Mouse (Mus musculus): ENCODE data around the gene Gpr22. TPM values are rescaled to one million over a fixed set of nuclear protein-coding genes. Genes with fewer than 3 reads are reported as not detected.
A peak's percentile ranks its signal among the peaks of the same experiment; 100 is the strongest.

Gpr22 gene
- polyA plus RNA-seq (2014; fragmentation: Nextera tagmentation; extraction: Ambion mirVana), result 1.8 and 2.2 TPM in 2 replicates

DNA sequence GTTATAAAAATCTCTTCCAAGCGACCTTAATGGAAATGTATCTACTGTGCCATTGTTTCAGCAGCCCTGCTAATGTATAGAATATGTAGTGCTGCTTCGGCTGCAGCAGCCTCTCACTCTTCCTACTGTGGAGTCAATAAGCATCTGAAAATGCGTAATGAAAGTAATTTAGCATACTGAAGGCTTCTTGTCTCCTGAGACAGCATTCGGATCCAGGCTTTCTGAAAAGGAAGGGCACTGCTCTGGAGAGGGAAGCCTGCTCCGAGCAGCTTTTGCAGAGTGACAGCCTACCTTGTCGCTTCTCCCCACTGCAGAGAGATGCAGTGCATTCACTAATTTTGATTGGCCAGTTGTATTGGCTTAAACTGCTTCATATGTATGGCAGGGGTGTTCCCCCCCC, at the start of gene Gpr22:
TSS of gene Gpr22 (minus strand) at position 348 of the 400 bp plus-strand sequence.
- no peaks in the 10 kb centered on the region for H3K4me1 ChIP-seq (ENCODE audit: control insufficient read depth, insufficient read depth, low read length)
- no peak within 1 kb of the TSS for H3K4me3 ChIP-seq (ENCODE audit: low read depth, low read length)
- DNase-seq (ENCODE audit: low spot score) (peak; percentile 27), ATAC-seq (replicated peaks; ENCODE audit: insufficient number of reproducible peaks, low FRiP score, low TSS enrichment, low read depth) (no peak)
- no peak within 1 kb of the TSS; the same call in 1 of the 2 replicates for H3K4me2 ChIP-seq (ENCODE audit: low read depth, low read length)
- no peaks in the 10 kb centered on the region for H3K27me3 ChIP-seq (ENCODE audit: control insufficient read depth, insufficient read depth, low read length)
- no peaks in the 10 kb centered on the region for H3K9me3 ChIP-seq (replicated peaks; ENCODE audit: control insufficient read depth, low read length)
- no peak within 1 kb of the TSS for H3K27ac ChIP-seq (replicated peaks; ENCODE audit: low read depth, low read length)
- no peaks in the 10 kb centered on the region for H3K36me3 ChIP-seq (replicated peaks; ENCODE audit: control insufficient read depth, insufficient read depth, low read depth, low read length)
- WGBS, result 20% methylated on average over 6 of the region's 6 CpGs
- H3K9ac ChIP-seq (replicated peaks; ENCODE audit: low read length), result no peak within 1 kb of the TSS

DNA sequence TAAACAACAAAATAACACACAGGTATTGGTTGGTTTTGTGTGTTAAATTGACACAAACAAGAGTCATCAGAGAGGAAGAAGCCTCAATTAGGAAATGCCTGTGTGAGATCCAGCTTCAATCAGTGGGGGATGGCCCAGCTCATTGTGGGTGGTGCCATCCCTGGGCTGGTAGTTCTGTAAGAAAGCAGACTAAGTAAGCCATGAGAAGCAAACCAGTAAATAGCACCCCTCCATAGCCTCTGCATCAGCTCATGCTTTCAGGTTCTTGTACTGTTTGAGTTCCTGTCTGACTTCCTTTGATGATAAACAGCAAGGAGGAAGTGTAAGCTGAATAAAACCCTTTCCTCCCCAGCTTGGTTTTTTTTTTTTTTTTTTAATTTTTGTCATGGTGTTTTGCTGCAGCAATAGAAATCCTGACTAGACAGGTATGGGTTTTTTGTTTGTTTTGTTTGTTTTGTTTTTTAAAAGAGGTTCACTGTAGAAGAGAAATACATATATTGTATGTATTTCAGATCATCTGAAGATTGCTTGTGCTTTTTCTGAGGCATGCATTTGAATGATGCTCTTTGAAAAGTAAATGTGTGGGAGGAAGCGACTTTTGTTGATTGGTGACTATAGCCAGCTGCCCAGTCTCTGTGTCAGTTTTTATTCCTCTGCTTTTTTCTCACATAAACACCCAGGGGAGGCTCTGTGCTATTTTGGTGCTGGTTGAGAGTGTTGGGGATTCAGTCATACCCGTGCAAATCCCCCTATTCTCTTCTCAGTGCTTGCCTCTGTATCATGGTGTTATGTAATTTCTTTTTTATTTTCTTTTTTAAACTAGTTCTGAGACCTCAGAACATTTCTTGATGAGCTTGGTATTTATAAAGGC, 42.4 kb upstream of the Gpr22 start:
- Histone ChIP-seq H3K4me3 (ENCODE audit: low read depth, low read length) (no peak overlapping the region), H3K27me3 (ENCODE audit: control insufficient read depth, insufficient read depth, low read length) (no peaks in the 10 kb centered on the region), H3K9ac (replicated peaks; ENCODE audit: low read length) (no peak overlapping the region), H3K36me3 (replicated peaks; ENCODE audit: control insufficient read depth, insufficient read depth, low read depth, low read length) (no peaks in the 10 kb centered on the region), H3K4me2 (ENCODE audit: low read depth, low read length) (no peak overlapping the region), H3K9me3 (replicated peaks; ENCODE audit: control insufficient read depth, low read length) (no peaks in the 10 kb centered on the region), H3K4me1 (ENCODE audit: control insufficient read depth, insufficient read depth, low read length) (no peaks in the 10 kb centered on the region), H3K27ac (replicated peaks; ENCODE audit: low read depth, low read length) (no peak overlapping the region)
- ATAC-seq (replicated peaks; ENCODE audit: insufficient number of reproducible peaks, low FRiP score, low TSS enrichment, low read depth) (no peak), DNase-seq (ENCODE audit: low spot score) (no peak)
- 64% methylated on average over 2 of the region's 2 CpGs for WGBS

DNA sequence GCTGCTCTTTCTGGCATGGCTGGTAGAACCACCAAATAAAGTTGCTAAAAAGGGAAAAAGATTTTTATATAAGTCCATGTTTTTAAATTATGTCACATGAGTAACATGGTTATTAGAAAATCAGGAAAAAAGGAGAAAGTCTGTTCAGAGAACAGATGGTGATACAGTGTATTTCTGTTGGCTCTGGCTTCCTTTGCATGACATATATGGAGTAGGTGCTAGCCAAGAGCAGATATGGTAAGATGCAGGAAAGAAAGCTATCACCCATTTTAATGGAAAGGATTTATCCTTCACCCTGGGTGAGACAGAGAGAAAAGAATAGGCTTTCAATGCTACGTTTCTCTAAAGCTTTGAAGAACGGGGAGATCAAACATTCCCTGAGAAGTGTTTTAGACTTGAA, 40.7 kb upstream of the Gpr22 start:
- Histone ChIP-seq H3K9ac (replicated peaks; ENCODE audit: low read length) (no peak overlapping the region), H3K36me3 (replicated peaks; ENCODE audit: control insufficient read depth, insufficient read depth, low read depth, low read length) (no peaks in the 10 kb centered on the region), H3K4me1 (ENCODE audit: control insufficient read depth, insufficient read depth, low read length) (no peaks in the 10 kb centered on the region), H3K4me3 (ENCODE audit: low read depth, low read length) (no peak overlapping the region), H3K27me3 (ENCODE audit: control insufficient read depth, insufficient read depth, low read length) (no peaks in the 10 kb centered on the region), H3K4me2 (ENCODE audit: low read depth, low read length) (no peak overlapping the region), H3K27ac (replicated peaks; ENCODE audit: low read depth, low read length) (no peak overlapping the region), H3K9me3 (replicated peaks; ENCODE audit: control insufficient read depth, low read length) (no peaks in the 10 kb centered on the region)
- ATAC-seq (replicated peaks; ENCODE audit: insufficient number of reproducible peaks, low FRiP score, low TSS enrichment, low read depth) (no peak), DNase-seq (ENCODE audit: low spot score) (no peak)
- WGBS, result 75% methylated on average over 2 of the region's 2 CpGs

DNA sequence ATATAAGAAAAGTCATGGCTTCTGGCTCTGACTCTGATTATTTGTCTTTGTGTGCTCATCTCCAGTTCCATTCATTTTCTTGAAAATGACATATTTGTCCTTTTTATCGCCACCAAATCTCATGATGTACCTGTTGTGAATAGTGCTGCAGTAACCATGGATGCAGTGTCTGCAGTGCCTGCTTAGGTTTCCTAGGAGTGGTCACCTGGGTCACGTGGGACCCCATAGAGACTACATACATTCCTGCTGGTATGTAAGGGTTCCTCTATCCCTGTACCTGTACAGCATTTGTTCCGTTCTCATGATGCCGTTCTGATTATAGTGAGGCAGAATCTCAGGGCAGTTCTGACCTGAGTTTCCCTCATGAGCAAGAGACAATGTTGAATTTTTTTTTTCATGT, 36.1 kb upstream of the Gpr22 start:
- no peaks in the 10 kb centered on the region for H3K27me3 ChIP-seq (ENCODE audit: control insufficient read depth, insufficient read depth, low read length)
- H3K4me1 ChIP-seq (ENCODE audit: control insufficient read depth, insufficient read depth, low read length), result no peaks in the 10 kb centered on the region
- DNase-seq (ENCODE audit: low spot score), result no peak
- no peak overlapping the region for H3K9ac ChIP-seq (replicated peaks; ENCODE audit: low read length)
- ATAC-seq (replicated peaks; ENCODE audit: insufficient number of reproducible peaks, low FRiP score, low TSS enrichment, low read depth), result no peak
- H3K9me3 ChIP-seq (replicated peaks; ENCODE audit: control insufficient read depth, low read length), result no peaks in the 10 kb centered on the region
- WGBS, result 89% methylated on average over 4 of the region's 4 CpGs
- no peaks in the 10 kb centered on the region for H3K36me3 ChIP-seq (replicated peaks; ENCODE audit: control insufficient read depth, insufficient read depth, low read depth, low read length)
- no peak overlapping the region for H3K4me2 ChIP-seq (ENCODE audit: low read depth, low read length)
- no peak overlapping the region for H3K4me3 ChIP-seq (ENCODE audit: low read depth, low read length)
- H3K27ac ChIP-seq (replicated peaks; ENCODE audit: low read depth, low read length), result no peak overlapping the region

DNA sequence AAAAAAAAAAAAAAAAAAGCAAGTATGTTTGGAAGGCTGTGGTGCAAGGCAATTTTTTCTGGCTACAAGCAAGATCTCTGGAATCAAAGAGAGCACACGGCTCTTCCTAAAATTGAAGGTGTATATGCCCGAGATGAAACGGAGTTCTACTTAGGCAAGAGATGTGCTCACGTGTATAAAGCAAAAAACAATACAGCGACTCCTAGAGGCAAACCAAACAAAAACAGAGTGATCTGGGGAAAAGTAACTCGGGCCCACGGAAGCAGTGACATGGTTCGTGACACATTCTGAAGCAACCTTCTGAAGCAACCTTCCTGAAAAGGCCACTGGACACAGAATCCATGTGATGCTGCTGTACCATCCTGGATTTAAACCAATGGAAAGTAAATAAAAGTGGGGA, 33.6 kb upstream of the Gpr22 start:
- Histone ChIP-seq H3K9ac (replicated peaks; ENCODE audit: low read length) (no peak overlapping the region), H3K9me3 (replicated peaks; ENCODE audit: control insufficient read depth, low read length) (no peaks in the 10 kb centered on the region), H3K27me3 (ENCODE audit: control insufficient read depth, insufficient read depth, low read length) (no peaks in the 10 kb centered on the region), H3K27ac (replicated peaks; ENCODE audit: low read depth, low read length) (no peak overlapping the region), H3K4me3 (ENCODE audit: low read depth, low read length) (no peak overlapping the region), H3K4me2 (ENCODE audit: low read depth, low read length) (no peak overlapping the region), H3K36me3 (replicated peaks; ENCODE audit: control insufficient read depth, insufficient read depth, low read depth, low read length) (no peaks in the 10 kb centered on the region), H3K4me1 (ENCODE audit: control insufficient read depth, insufficient read depth, low read length) (no peaks in the 10 kb centered on the region)
- 85% methylated on average over 8 of the region's 8 CpGs for WGBS
- no peak for ATAC-seq (replicated peaks; ENCODE audit: insufficient number of reproducible peaks, low FRiP score, low TSS enrichment, low read depth)
- no peak for DNase-seq (ENCODE audit: low spot score)

DNA sequence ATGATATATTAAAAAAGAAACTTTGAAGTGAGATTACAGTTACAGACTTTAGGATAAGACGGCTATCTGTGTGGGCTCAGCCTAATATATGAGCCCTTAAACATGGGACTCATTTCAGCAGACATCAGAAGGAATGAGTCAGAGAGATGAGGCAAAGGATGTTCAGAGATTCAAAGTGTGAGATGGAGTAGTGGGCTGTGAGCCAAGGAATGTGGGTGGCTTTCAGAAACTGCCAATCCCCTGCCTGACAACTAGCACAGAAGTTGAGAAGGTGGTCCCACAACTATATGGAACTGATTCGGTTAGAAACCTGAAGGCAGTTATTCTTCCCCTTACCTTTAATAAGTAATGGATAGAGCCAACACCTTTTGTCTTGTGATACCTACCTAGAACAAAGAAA, 20.9 kb upstream of the Gpr22 start:
- ATAC-seq (replicated peaks; ENCODE audit: insufficient number of reproducible peaks, low FRiP score, low TSS enrichment, low read depth), result no peak
- no peak for DNase-seq (ENCODE audit: low spot score)
- no peaks in the 10 kb centered on the region for H3K36me3 ChIP-seq (replicated peaks; ENCODE audit: control insufficient read depth, insufficient read depth, low read depth, low read length)
- no peak overlapping the region for H3K4me3 ChIP-seq (ENCODE audit: low read depth, low read length)
- WGBS, result 91% methylated on average over 2 of the region's 2 CpGs
- no peak overlapping the region for H3K9ac ChIP-seq (replicated peaks; ENCODE audit: low read length)
- H3K4me2 ChIP-seq (ENCODE audit: low read depth, low read length), result no peak overlapping the region
- H3K27ac ChIP-seq (replicated peaks; ENCODE audit: low read depth, low read length), result no peak overlapping the region
- H3K27me3 ChIP-seq (ENCODE audit: control insufficient read depth, insufficient read depth, low read length), result no peaks in the 10 kb centered on the region
- no peaks in the 10 kb centered on the region for H3K9me3 ChIP-seq (replicated peaks; ENCODE audit: control insufficient read depth, low read length)
- no peaks in the 10 kb centered on the region for H3K4me1 ChIP-seq (ENCODE audit: control insufficient read depth, insufficient read depth, low read length)

DNA sequence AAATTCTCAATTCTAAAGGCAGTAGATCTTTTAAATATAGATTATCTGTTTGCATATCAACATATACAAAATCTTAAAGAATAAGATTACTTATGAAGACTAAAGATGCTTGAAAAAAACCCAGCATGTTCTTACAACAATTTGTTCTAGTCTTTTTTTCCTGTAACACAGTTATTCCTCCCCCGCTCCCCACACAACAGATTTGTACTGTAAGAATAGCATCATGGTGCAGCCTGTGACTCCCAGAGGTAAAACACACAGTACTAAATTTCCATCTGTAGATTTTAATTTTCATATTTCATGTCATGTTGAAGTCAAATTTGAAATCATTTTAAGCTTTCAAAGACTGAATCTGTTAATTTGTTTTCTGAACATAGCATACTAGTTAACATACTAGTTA, 16.4 kb upstream of the Gpr22 start:
- Histone ChIP-seq H3K4me3 (ENCODE audit: low read depth, low read length) (no peak overlapping the region), H3K9ac (replicated peaks; ENCODE audit: low read length) (no peak overlapping the region), H3K4me1 (ENCODE audit: control insufficient read depth, insufficient read depth, low read length) (no peaks in the 10 kb centered on the region), H3K4me2 (ENCODE audit: low read depth, low read length) (no peak overlapping the region), H3K36me3 (replicated peaks; ENCODE audit: control insufficient read depth, insufficient read depth, low read depth, low read length) (no peaks in the 10 kb centered on the region), H3K27ac (replicated peaks; ENCODE audit: low read depth, low read length) (no peak overlapping the region), H3K27me3 (ENCODE audit: control insufficient read depth, insufficient read depth, low read length) (no peaks in the 10 kb centered on the region), H3K9me3 (replicated peaks; ENCODE audit: control insufficient read depth, low read length) (no peaks in the 10 kb centered on the region)
- DNase-seq (ENCODE audit: low spot score), result no peak
- no peak for ATAC-seq (replicated peaks; ENCODE audit: insufficient number of reproducible peaks, low FRiP score, low TSS enrichment, low read depth)
- 97% methylated on average over 1 of the region's 1 CpGs for WGBS

DNA sequence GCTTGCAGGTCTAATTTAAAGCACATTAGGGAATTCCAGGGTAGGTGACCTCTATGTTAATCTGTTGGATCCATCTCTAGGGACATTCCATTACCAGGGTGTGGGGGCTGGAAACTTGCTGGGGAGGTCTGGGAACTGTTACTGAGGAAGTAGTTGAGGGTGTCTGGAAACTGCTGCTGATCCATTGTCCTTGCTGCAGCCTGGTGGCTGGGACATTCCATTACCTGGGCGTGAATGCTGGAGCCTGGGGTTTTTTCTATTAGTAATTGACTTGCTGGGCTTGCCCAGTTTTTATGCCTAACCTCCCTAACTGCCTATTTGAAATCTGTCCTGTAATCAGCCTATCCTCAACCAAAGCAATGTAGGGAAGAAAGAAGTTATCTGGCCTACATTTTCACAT, 13.0 kb upstream of the Gpr22 start:
- Histone ChIP-seq H3K4me3 (ENCODE audit: low read depth, low read length) (no peak overlapping the region), H3K9ac (replicated peaks; ENCODE audit: low read length) (no peak overlapping the region), H3K36me3 (replicated peaks; ENCODE audit: control insufficient read depth, insufficient read depth, low read depth, low read length) (no peaks in the 10 kb centered on the region), H3K4me1 (ENCODE audit: control insufficient read depth, insufficient read depth, low read length) (no peaks in the 10 kb centered on the region), H3K27me3 (ENCODE audit: control insufficient read depth, insufficient read depth, low read length) (no peaks in the 10 kb centered on the region), H3K27ac (replicated peaks; ENCODE audit: low read depth, low read length) (no peak overlapping the region), H3K4me2 (ENCODE audit: low read depth, low read length) (no peak overlapping the region), H3K9me3 (replicated peaks; ENCODE audit: control insufficient read depth, low read length) (no peaks in the 10 kb centered on the region)
- no peak for DNase-seq (ENCODE audit: low spot score)
- no peak for ATAC-seq (replicated peaks; ENCODE audit: insufficient number of reproducible peaks, low FRiP score, low TSS enrichment, low read depth)
- 53% methylated on average over 1 of the region's 1 CpGs for WGBS
